Mouse (Mus musculus) CH12.LX (cell line): Measurements from ENCODE around the gene Zfp219.

Experiments
- CTCF ChIP-seq, 2 experiments: IDR thresholded peaks in 1 of 2; conservative IDR thresholded peaks in 1 of 2; 2 replicates each; pipeline ENCODE4 v1.5.1; 2011 to 2012; ENCODE audit warnings: low read depth in 2 of 2, low read length in 2 of 2, improper control_type of control experiment in 1 of 2, inconsistent platforms in 1 of 2, mild to moderate bottlenecking in 1 of 2, moderate library complexity in 1 of 2
- ELF1 ChIP-seq: IDR thresholded peaks from 2 replicates; pipeline ENCODE4 v1.6.1; 2014; ENCODE audit warnings: low read depth, mild to moderate bottlenecking, inconsistent platforms, low read length, improper control_type of control experiment
- EP300 ChIP-seq: IDR thresholded peaks from 2 replicates; pipeline ENCODE4 v1.6.1; 2011; ENCODE audit warnings: low read length, improper control_type of control experiment
- GABPA ChIP-seq: IDR thresholded peaks from 2 replicates; pipeline ENCODE4 v1.6.1; 2012; ENCODE audit warnings: low read depth, low read length, improper control_type of control experiment, inconsistent platforms; ENCODE audit not compliant: insufficient replicate concordance
- HCFC1 ChIP-seq: IDR thresholded peaks from 2 replicates; pipeline ENCODE4 v1.6.1; 2012; ENCODE audit warnings: low read depth, mild to moderate bottlenecking, inconsistent platforms, low read length, improper control_type of control experiment
- JUN ChIP-seq: IDR thresholded peaks from 2 replicates; pipeline ENCODE4 v1.6.1; 2011; ENCODE audit warnings: low read depth, mild to moderate bottlenecking, low read length, improper control_type of control experiment, moderate library complexity; ENCODE audit not compliant: insufficient read depth
- MAX ChIP-seq: IDR thresholded peaks from 2 replicates; pipeline ENCODE4 v1.6.1; 2011; ENCODE audit warnings: low read length, improper control_type of control experiment
- POLR2A ChIP-seq: IDR thresholded peaks from 2 replicates; pipeline ENCODE4 v1.6.1; 2011; ENCODE audit warnings: low read depth, mild to moderate bottlenecking, improper control_type of control experiment, low read length
- SIN3A ChIP-seq: IDR thresholded peaks from 2 replicates; pipeline ENCODE4 v1.6.1; 2012; ENCODE audit warnings: low read length, improper control_type of control experiment, inconsistent platforms
- USF1 ChIP-seq: IDR thresholded peaks from 2 replicates; pipeline ENCODE4 v1.6.1; 2014; ENCODE audit warnings: low read depth, mild to moderate bottlenecking, inconsistent platforms, low read length, improper control_type of control experiment

- TF ChIP-seq GABPA, result no peak
- no peak for TF ChIP-seq EP300
- no peak for TF ChIP-seq USF1
- no peak for TF ChIP-seq JUN
- peak; percentile 54; the same call in 1 of the 2 replicates for TF ChIP-seq SIN3A
- peak; percentile 75 to 100 for TF ChIP-seq CTCF (conservative IDR thresholded peaks at IDR 0.05 in 1 of 2, IDR thresholded peaks at IDR 0.05 in 1 of 2; ENCODE audit: low read depth in 2 of 2, low read length in 2 of 2)
- peak; percentile 55; the same call in 1 of the 2 replicates for TF ChIP-seq ELF1
- TF ChIP-seq POLR2A, result no peak
- peak; percentile 61; the same call in 1 of the 2 replicates for TF ChIP-seq MAX
- TF ChIP-seq HCFC1, result peak; percentile 40; the same call in 1 of the 2 replicates
Observed at GRCm38 (mm10) chr14:52008321-52009203, 12.0 kb downstream of the Zfp219 start.
